ENCODE assay signal across 8 mouse cellular contexts in the genomic region with DNA sequence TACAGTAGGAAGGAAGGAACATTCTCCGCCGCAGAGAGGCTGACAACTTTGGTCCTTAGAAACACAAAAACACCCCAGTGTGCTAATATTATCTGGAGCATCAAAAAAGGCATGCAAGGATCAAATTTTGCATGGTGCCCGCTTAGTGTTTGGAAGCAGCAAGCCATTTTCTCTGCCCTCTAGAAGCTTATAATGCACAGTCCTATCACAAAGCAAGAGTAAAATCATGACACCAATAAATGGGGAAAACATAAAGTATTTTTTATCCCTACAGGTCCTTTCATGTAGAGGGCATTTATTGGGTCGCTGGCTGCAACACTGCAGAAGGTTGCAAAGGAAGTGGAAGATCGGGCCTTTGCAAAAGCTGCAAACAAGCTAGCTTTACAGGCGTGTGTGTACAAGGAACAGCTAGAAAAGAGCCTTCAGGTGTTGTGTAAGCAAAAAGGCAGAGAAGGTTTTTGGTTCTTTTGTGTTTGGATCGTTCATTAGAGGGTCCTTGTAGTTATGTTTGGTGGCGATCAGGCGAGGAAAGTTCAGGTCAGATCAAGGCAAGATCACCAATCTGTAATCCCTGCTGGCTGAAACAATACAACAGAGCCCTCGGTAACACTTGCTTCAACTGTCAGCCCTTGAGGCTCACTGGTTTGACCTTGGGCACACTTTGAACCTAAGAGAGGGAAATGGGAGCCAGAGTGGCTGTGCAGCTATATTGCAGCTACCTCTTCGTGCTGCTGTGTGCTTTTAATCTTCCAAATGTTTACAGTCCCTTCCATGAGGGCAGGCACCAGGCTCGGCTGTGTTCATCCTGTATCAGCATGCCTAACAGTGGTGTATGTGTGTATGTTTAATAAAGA. TPM values are rescaled to one million over a fixed set of nuclear protein-coding genes. Genes with fewer than 3 reads are reported as not detected.
A peak's percentile ranks its signal among the peaks of the same experiment; 100 is the strongest.
DNase-seq lines count a peak whose midpoint lies in the region; ATAC-seq lines count a peak whose summit lies in the region.

No protein-coding gene starts in this region.

- peak overlapping the region; percentile 95 for H3K9ac ChIP-seq in midbrain, embryonic 14.5 days (replicated peaks; ENCODE audit: low read length)

- H3K4me1 ChIP-seq in midbrain, embryonic 14.5 days (ENCODE audit: control insufficient read depth, insufficient read depth, low read length), result peaks cover 32% of the 10 kb centered on the region

- no peaks in the 10 kb centered on the region for H3K36me3 ChIP-seq in midbrain, embryonic 14.5 days (ENCODE audit: control insufficient read depth, insufficient read depth, low read length)

- no peaks in the 10 kb centered on the region for H3K27me3 ChIP-seq in midbrain, embryonic 14.5 days (ENCODE audit: control insufficient read depth, insufficient read depth, low read length)

- 5% methylated on average over 12 of the region's 12 CpGs for WGBS in midbrain, embryonic 14.5 days

- peak; percentile 1 for DNase-seq in CD4-positive, CD25-positive, alpha-beta regulatory T cell, adult 2 months (ENCODE audit: low read depth, low spot score)
- peak; percentile 30 for DNase-seq in 3T3-L1 (ENCODE audit: low read depth, low spot score)
- DNase-seq in embryo, embryonic 10.5 days (ENCODE audit: low spot score), result peak; percentile 31
- peak; percentile 9 for DNase-seq in induced T-regulatory cell, adult 2 months (ENCODE audit: low read depth)
- DNase-seq in midbrain, embryonic 14.5 days, result peak; percentile 53
- DNase-seq in urinary bladder, postnatal 10 days (ENCODE audit: low spot score), result no peak
- no peak for DNase-seq in left cerebral cortex, adult 9 months (ENCODE audit: low spot score in 2 of 2)

- H3K4me2 ChIP-seq in midbrain, embryonic 14.5 days (ENCODE audit: low read length), result peak overlapping the region; percentile 75

- H3K4me3 ChIP-seq in midbrain, embryonic 14.5 days (replicated peaks; ENCODE audit: low read depth, low read length), result peak overlapping the region; percentile 79

- H3K27ac ChIP-seq in midbrain, embryonic 14.5 days (replicated peaks; ENCODE audit: low read depth, low read length), result peak overlapping the region; percentile 99

- H3K9me3 ChIP-seq in midbrain, embryonic 14.5 days (ENCODE audit: control insufficient read depth, low read length), result no peaks in the 10 kb centered on the region

- no peak for ATAC-seq in CD4-positive, CD25-positive, alpha-beta regulatory T cell, adult 4 months
- no peak for ATAC-seq in midbrain, embryonic 14.5 days (ENCODE audit: low FRiP score, low TSS enrichment)

RNA-seq across cellular contexts. Expression of a gene that starts 1.0 kb away (rescaled TPM):
- not detected for polyA plus RNA-seq in CD4-positive, CD25-positive, alpha-beta regulatory T cell, adult 4 months (2017; shearing (Covaris generic))
- 14.1 and 14.4 TPM in 2 replicates for polyA plus RNA-seq in midbrain, embryonic 14.5 days (2014; fragmentation: Nextera tagmentation; extraction: Ambion mirVana)

RNA-seq across cellular contexts. Expression of a gene that starts 1.1 kb away (rescaled TPM):
- under 1 TPM in 1 of 2 experiments, not detected in 1; 0.17 TPM for polyA plus RNA-seq in CD4-positive, CD25-positive, alpha-beta regulatory T cell, adult 4 months (2017; shearing (Covaris generic))
- polyA plus RNA-seq in midbrain, embryonic 14.5 days (2014; fragmentation: Nextera tagmentation; extraction: Ambion mirVana), result 5.6 and 7.5 TPM in 2 replicates

Comparison
In these comparisons a context has a peak if more than half of its experiments do, and no peak if none do; other contexts are left out.
1. DNase-seq: peak in CD4-positive, CD25-positive, alpha-beta regulatory T cell, adult 2 months (single experiment), 3T3-L1 (single experiment), embryo, embryonic 10.5 days (single experiment), induced T-regulatory cell, adult 2 months (single experiment) and midbrain, embryonic 14.5 days (single experiment); none in urinary bladder, postnatal 10 days (single experiment) and left cerebral cortex, adult 9 months (0 of 2).
2. RNA of a gene that starts 1.0 kb away (polyA plus RNA-seq): 14.1 to 14.4 TPM in midbrain, embryonic 14.5 days; not detected in CD4-positive, CD25-positive, alpha-beta regulatory T cell, adult 4 months; every median in the first group is over 10 times any median in the second.